Mouse (Mus musculus) liver, adult 2 months (tissue): ENCODE data around the gene Birc2. TPM values are rescaled to one million over a fixed set of nuclear protein-coding genes. Genes with fewer than 3 reads are reported as not detected.

Experiments
- DNase-seq: peaks from one replicate; pipeline ENCODE4 v3.0.0-alpha.2; 2011; ENCODE audit warnings: low read depth, low spot score; ENCODE audit errors: extremely low read depth
- H3K27ac ChIP-seq: fragments of 200-500 bp; replicated peaks from 2 replicates; pipeline ENCODE4 v1.5.1; 2012; ENCODE audit warnings: low read depth, mild to moderate bottlenecking, control low read depth, inconsistent platforms, low read length; ENCODE audit not compliant: insufficient read depth
- H3K27me3 ChIP-seq: fragments of 200-500 bp; 2 replicates; pipeline ENCODE4 v1.6.1; 2012; ENCODE audit warnings: mild to moderate bottlenecking, moderate library complexity, low read length, inconsistent platforms; ENCODE audit not compliant: control insufficient read depth, insufficient read depth
- H3K36me3 ChIP-seq: fragments of 200-500 bp; 2 replicates; pipeline ENCODE4 v1.6.1; 2012; ENCODE audit warnings: low read length, inconsistent platforms; ENCODE audit not compliant: control insufficient read depth, insufficient read depth
- H3K4me1 ChIP-seq: fragments of 200-500 bp; 2 replicates; pipeline ENCODE4 v1.6.1; 2011; ENCODE audit warnings: low read length; ENCODE audit not compliant: control insufficient read depth, insufficient read depth
- H3K4me3 ChIP-seq: fragments of 200-500 bp; 2 replicates; pipeline ENCODE4 v1.5.1; 2011; ENCODE audit warnings: low read depth, mild to moderate bottlenecking, control low read depth, low read length, moderate library complexity; ENCODE audit not compliant: insufficient read depth
- H3K79me2 ChIP-seq: fragments of 200-500 bp; 2 replicates; pipeline ENCODE4 v1.6.1; 2012; ENCODE audit warnings: inconsistent platforms, mild to moderate bottlenecking, low read length, moderate library complexity; ENCODE audit not compliant: control insufficient read depth, insufficient read depth
- H3K9ac ChIP-seq: fragments of 200-500 bp; 2 replicates; pipeline ENCODE4 v1.6.1; 2012; ENCODE audit warnings: low read depth, mild to moderate bottlenecking, control low read depth, inconsistent platforms, low read length
- CTCF ChIP-seq: fragments of 200-500 bp; IDR thresholded peaks from 2 replicates; pipeline ENCODE4 v1.5.1; 2011; ENCODE audit warnings: low read depth, low read length, control low read depth
- POLR2A ChIP-seq: fragments of 200-500 bp; IDR thresholded peaks from 2 replicates; pipeline ENCODE4 v1.6.1; 2011; ENCODE audit warnings: low read length, control low read depth; ENCODE audit not compliant: insufficient read depth; ENCODE audit errors: extremely low read depth
- WGBS: fragments of 180-500 bp; shearing (Covaris S2); methylation state at CpG from one replicate; pipeline ENCODE4 v1.1.7; 2018; 5-methylcytosine and 5-hydroxymethylcytosine counted together
- polyA plus RNA-seq: library from polyadenylated mRNA; depleted of rRNA; stranded (reverse); fragments of >200 nt; gene quantifications from 2 replicates; pipeline ENCODE4 v1.2.3, GENCODE M21; 2012
- total RNA-seq: library from RNA; depleted of rRNA; stranded (reverse); fragments of >200 nt; gene quantifications from 2 replicates; pipeline ENCODE4 v1.2.3, GENCODE M21; 2014

The Birc2 gene
- total and polyA plus RNA-seq, 2 experiments = 10.8 to 28.8 TPM

DNA sequence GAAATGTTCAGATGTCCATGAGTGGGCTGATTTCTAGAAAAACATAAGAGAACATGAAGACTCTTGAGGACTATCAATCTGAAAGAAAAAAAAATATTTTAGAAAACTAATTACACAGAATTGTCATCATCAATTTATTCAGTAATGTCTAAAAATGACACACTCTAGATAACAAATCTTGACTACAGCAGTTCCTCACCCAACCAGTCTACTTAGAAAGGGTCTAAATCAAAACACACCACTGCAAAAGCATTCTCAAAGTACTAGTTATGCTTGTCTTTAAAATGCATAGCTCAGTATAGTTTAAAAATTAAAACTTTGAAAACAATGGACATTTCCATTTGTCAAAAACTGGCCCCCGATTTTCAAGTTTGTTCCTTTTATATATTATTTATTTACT lies 1.6 kb downstream of the Birc2 start:
- Histone ChIP-seq H3K79me2 (peaks cover 3% of the 10 kb centered on the region; the same call in 1 of the 2 replicates), H3K9ac (no peak overlapping the region), H3K36me3 (peaks cover 10% of the 10 kb centered on the region), H3K4me3 (no peak overlapping the region), H3K27me3 (no peaks in the 10 kb centered on the region), H3K27ac (no peak overlapping the region), H3K4me1 (peaks cover 8% of the 10 kb centered on the region)
- 94% methylated on average over 1 of the region's 1 CpGs for WGBS
- no peak for DNase-seq
- TF ChIP-seq POLR2A = no peak
- TF ChIP-seq CTCF = no peak

- 83% methylated on average over 6 of the region's 6 CpGs for WGBS
- no peak for TF ChIP-seq CTCF
- TF ChIP-seq POLR2A = no peak
- peaks cover 3% of the 10 kb centered on the region; the same call in 1 of the 2 replicates for H3K79me2 ChIP-seq
- no peak overlapping the region for H3K9ac ChIP-seq
- no peak for DNase-seq
- H3K36me3 ChIP-seq = peaks cover 10% of the 10 kb centered on the region
- no peaks in the 10 kb centered on the region for H3K27me3 ChIP-seq
- no peak overlapping the region for H3K4me3 ChIP-seq
- peaks cover 13% of the 10 kb centered on the region for H3K4me1 ChIP-seq
- H3K27ac ChIP-seq = no peak overlapping the region
Observed at GRCm38 (mm10) chr9:7833421-7833820, 3.4 kb downstream of the Birc2 start.

DNA sequence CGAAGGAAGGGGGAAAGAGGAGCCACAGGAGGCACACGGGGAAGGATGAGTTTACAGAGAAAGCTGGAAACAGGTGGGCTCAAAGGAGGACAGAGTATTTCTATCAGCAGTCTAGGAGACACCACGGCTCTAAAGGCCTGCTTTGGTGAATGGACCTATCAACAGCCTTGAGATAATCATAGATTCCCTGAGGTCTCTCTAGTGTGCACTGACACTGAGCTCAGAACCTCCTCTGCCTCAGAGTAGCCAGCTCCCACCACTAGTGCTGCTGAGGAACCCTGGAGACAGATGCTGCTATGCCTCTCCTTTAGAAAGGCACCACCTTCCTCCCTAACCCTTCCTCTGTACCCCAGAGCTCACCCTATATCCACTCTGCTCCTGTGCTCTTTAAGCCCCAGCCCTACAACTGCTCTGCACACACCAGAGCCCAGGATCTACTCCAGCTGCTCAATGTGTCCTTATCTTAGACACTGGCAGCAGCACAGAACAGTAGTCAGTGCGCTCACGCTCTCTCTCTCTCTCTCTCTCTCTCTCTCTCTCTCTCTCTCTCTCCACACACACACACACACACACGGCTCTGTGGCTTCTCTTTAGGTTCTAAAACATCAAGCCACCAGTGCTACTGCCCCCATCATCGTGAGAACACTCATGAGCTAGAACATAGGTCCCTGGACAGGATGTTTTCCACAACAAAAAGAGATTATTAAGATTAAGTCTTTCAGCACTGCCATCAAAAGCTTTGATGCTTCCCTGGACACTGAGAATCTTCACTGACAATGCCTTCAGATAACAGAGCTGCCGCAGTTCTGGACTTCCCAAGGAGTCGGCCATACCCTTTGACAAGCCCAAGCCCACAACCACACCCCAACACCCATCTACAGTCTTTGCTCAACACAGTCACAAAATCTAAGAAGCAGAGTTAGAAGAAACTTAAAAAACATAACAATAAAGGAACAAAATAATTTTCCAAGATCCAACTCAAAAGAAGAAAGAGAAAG lies 7.0 kb downstream of the Birc2 start:
- peaks cover 11% of the 10 kb centered on the region; the same call in 1 of the 2 replicates for H3K79me2 ChIP-seq
- H3K27me3 ChIP-seq = no peaks in the 10 kb centered on the region
- H3K4me3 ChIP-seq = no peak overlapping the region
- WGBS = 63% methylated on average over 9 of the region's 9 CpGs
- H3K27ac ChIP-seq = peak overlapping the region; percentile 20
- DNase-seq = no peak
- no peak for TF ChIP-seq POLR2A
- peaks cover 20% of the 10 kb centered on the region for H3K36me3 ChIP-seq
- peaks cover 15% of the 10 kb centered on the region for H3K4me1 ChIP-seq
- H3K9ac ChIP-seq = peak overlapping the region; percentile 1; the same call in 1 of the 2 replicates

DNA sequence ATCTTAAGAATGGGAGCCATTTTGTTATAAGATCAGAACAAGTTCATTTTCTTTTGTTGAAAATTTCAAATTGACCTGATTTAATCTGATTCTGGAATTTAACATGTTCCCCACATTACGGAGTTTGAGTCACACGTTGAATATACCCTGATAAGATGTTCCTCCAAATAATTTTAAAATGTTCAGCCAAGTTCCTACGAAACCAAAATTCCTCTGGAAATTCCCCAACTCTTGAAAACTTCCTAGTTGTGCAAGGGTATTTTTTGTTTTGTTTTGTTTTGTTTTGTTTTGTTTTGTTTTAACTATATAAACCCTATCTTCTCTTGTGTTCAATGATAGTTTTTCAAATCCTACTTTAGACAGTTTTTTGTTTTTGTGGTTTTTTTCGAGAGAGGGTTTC lies 8.2 kb downstream of the Birc2 start:
- Histone ChIP-seq H3K27me3 (no peaks in the 10 kb centered on the region), H3K27ac (no peak overlapping the region), H3K4me1 (peaks cover 11% of the 10 kb centered on the region), H3K79me2 (peaks cover 10% of the 10 kb centered on the region; the same call in 1 of the 2 replicates), H3K4me3 (no peak overlapping the region), H3K9ac (no peak overlapping the region), H3K36me3 (peaks cover 14% of the 10 kb centered on the region; the same call in 1 of the 2 replicates)
- peak; percentile 28 for DNase-seq
- TF ChIP-seq POLR2A = no peak
- no peak for TF ChIP-seq CTCF
- WGBS = 50% methylated on average over 4 of the region's 4 CpGs

DNA sequence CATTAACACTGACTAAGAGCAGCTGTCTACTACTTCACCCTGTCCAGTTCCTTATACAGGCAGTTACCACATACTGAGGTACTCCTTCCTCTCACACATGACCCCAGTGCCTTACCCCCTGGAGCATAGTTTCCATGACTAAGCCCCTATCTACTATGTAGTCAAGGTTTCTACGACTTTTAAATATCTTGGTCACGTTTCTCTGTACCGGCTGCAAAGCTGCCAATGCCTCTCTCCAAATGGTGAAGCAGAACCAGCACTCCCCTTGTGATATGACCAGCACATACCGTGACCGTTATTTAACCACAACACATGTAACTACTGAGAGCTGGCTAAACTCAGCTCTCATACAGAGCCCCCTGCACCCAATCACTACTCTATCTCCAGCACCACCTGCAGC lies 11.9 kb downstream of the Birc2 start:
- Histone ChIP-seq H3K27ac (no peak overlapping the region), H3K27me3 (no peaks in the 10 kb centered on the region), H3K9ac (no peak overlapping the region), H3K4me1 (peaks cover 7% of the 10 kb centered on the region; the same call in 1 of the 2 replicates), H3K4me3 (no peak overlapping the region), H3K79me2 (peaks cover 10% of the 10 kb centered on the region; the same call in 1 of the 2 replicates), H3K36me3 (peaks cover 31% of the 10 kb centered on the region)
- DNase-seq = no peak
- WGBS = 95% methylated on average over 5 of the region's 5 CpGs
- TF ChIP-seq CTCF (no peak), POLR2A (no peak)

DNA sequence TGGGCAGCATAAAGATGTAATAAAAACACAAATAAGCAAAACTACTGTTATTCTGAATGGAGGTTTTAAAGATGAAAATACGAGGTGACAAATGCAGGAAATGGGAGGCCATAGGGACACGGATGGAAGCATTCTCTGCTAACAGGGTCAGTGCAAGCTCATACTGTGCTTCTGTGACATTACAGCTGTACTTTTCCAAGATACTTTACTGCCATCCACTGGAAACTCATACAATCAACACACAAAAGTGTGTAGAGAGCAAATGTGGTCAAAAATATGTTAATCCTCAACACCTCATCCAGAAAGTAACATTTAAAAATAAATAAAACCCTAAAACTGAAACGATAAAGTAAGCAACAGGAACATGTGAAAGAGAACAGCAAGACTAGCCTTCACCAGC lies 14.1 kb downstream of the Birc2 start:
- no peak for TF ChIP-seq POLR2A
- no peak for TF ChIP-seq CTCF
- Histone ChIP-seq H3K9ac (no peak overlapping the region), H3K79me2 (peaks cover 8% of the 10 kb centered on the region; the same call in 1 of the 2 replicates), H3K27ac (no peak overlapping the region), H3K4me3 (no peak overlapping the region), H3K27me3 (no peaks in the 10 kb centered on the region), H3K36me3 (peaks cover 48% of the 10 kb centered on the region), H3K4me1 (no peaks in the 10 kb centered on the region)
- no peak for DNase-seq
- 87% methylated on average over 3 of the region's 3 CpGs for WGBS
